Mouse (Mus musculus) ES-Bruce4 (cell line): ENCODE measurements around the gene Abcc9.

Source experiments
- CTCF ChIP-seq: IDR thresholded peaks from one replicate; pipeline ENCODE4 v1.8.1; 2011; ENCODE audit warnings: low read depth, low read length
- POLR2A ChIP-seq: IDR thresholded peaks from one replicate; pipeline ENCODE4 v1.8.1; 2011; ENCODE audit warnings: low read length; ENCODE audit not compliant: insufficient read depth

DNA sequence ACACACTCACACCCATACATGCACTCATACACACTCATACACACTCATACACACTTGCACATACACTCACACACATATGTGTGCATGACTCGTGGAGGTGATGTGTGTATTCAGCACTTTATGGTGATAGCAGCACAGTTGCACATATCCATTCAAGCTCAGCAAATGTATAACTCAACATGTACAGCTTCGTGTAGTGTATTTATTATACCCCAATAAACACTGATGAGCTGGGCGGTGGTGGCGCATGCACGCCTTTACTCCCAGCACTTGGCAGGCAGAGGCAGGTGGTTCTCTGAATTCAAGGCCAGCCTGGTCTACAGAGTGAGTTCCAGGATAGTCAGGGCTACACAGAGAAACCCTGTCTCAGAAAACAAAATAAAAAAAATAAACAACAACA is 43.4 kb upstream of the Abcc9 start:
- no peak for TF ChIP-seq CTCF
- TF ChIP-seq POLR2A: no peak
